Mouse (Mus musculus): ENCODE results near the gene Cenps.

DNA sequence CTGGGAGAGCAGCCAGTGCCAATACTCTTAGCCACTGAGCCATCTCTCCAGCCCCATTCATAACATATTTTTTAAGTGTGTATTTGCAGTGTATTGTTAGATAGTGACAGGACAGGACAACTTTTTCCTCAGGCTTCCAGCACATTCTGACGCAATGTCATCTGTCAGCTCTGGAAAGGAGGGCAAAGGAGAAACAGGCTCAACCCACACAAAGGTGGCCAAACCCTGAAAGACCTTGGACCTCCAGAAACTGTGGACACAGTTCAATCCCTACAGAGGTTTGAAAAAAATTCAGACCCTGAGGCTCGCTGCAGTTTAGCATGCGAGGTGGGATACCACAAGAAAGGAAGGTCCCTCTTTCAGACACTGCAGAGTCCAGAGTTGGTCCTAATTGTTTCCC, 39.5 kb downstream of the Cenps start:
- no peak for TF ChIP-seq CTCF (conservative IDR thresholded peaks at IDR 0.05; ENCODE audit: insufficient read depth, insufficient read length, low read depth, low read length)
- no peak for TF ChIP-seq POLR2A (IDR thresholded peaks at IDR 0.05; ENCODE audit: low read depth, low read length)
